Mouse (Mus musculus): ENCODE results near the gene Wdr18.

Gene Wdr18

DNA sequence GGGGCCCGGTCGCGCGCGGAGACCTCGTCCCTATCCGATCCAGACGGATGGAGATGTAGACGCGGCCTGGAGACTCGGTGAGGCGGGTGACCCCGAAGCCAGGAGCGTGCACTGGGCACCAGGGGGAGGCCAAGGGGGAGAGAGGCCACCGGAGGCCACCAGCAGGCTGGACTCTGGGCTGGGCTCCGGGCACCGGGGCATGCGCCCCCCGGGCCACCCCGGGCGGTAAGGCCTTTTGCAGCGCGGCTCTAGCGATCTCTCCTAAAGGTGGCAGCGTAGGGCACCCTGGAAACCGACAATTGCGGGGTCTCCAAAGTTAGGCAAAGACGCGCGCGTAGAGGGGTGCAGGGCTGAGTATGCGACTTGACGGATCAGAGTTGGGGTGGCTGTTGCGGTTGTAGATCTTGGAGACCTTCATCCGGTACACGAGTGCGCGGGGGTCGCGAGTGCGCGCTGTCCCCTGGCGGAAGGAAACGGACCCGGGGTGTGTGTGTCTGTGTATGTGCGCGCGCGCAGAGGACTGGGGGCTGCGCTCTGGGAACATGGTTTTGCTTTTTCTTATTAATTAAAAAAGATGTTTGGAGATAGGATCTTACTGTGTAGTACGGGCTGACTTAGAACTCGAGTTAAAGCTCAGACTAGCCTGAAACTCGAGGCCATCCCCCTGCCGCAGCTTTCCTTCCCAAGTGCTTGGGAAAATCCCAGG lies 32.5 kb upstream of the Wdr18 start:
- peak; percentile 62 to 81 for DNase-seq

DNA sequence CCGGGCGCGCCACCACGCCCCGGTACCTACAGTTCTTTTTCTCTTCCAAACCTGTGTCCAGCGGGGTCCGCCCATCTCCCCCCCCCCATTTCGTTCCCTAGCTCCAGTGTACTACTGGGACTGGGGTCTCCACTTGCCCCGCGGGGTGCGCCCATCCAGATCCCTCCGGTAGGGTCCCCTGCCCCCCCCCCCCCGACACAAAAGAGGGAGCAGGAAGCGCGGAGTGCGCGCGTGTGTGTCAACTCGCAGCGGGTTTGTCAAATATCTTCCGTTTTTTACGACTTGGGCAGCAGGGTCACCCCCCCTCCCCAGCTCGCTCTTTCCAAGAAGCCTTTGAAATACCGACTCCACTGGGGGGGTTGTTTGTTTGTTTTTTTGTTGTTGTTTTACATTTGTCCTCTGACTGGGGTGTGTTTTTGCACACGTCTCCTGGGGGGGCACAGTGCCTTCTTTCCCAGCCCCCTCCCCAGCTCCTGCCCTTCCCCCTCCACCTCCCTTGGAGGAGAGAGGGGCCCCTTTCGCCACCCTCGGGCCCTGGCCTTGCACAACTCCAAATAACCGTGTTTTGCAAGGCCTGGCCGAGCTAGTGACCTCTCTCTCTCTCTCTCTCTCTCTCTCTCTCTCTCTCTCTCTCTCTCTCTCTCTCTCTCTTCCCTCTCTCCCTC lies 31.8 kb upstream of the Wdr18 start:
- peak; percentile 47 to 72 for DNase-seq

DNA sequence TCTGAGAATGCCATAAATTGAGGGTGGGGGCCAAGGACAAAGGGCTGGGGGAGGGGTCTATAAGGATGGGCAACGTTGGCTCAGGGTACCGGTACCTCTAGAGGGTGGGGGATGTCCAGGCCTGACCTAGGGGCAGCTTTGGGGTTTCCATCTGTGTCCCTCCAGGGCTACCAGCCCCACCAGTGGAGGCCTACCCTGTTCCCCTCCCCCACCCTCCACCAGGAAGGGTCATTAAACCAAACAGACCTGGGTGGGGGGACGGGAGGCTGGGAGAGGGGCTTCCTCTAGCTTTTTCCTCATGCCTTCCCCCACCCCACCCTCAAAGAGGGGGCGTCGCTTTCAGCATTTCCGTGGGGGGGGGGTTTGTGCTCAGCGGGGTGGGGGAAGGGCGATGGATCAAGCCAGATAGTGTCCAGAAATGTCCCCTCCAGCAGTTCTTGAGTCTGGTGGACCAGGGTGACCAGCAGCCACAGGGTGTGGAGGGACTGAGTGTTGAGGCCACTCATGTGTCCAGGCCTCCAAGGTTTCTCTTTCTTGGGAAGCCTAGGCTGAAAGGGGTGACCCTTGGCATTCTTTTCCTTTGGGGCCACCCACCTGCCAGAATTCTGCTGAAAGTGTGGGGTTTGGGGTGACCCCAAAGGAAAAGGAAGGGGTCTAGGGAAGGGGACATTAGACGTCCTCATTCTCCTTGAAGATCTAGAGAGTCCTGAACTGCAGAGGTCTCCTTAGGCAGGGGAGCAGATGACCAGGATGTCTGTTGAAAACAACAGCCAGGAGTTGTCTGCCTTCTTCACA lies 30.8 kb upstream of the Wdr18 start:
- no peak for DNase-seq

DNA sequence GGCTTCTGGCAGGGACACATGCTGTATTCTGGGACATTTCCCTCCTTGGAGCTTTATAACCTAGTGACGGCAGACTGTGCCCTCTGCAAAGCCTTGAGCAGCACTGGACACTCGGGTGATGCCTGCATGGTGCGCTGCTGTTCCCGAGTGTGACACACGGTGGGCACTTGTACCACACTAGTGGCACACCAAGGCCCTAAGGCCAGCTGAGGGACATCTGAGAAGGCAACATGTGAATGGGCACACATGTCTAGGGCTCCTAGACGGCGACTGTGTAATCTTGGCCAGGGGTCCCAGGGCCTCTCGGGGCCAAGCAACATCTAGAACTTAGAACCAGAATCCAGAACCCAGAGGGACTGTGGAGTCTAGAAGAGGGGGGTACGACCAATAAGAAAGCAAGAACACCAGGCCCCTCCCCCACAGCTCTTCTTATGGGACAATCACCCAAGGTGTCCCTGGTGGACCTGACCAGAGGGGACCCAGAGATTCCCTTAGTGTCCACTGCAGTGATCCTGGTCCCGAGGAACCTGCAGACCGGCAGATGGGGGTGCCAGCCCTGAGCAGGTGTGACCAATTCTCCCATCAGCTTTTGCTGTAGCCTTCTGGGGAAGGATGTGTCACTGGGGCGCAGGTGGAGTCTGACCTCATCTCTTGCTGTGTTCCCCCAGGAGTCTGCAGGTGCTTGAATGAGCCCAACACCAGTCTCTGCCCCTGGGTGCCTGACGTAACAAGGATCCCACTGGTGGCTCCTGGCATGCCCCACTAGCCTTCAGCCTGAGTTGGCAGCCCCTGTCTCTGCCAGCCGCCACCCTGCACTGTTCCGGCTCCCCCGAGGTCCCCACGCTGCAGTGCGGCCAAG lies 29.8 kb upstream of the Wdr18 start:
- DNase-seq = no peak

DNA sequence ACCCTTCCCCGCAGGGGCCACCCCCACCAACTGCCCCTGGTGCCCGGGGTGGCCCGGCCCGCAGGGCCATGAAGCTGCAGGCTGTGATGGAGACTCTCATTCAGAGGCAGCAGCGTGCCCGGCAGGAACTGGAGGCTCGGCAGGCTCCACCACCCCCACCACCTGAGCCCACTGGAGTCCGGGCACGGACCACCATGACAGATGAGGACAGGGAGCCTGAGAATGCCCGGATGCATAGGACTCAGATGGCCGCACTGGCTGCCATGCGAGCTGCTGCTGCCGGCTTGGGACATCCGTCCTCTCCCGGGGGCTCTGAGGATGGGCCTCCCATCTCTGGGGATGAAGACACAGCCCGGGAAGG lies 29.1 kb upstream of the Wdr18 start:
- no peak for DNase-seq

DNA sequence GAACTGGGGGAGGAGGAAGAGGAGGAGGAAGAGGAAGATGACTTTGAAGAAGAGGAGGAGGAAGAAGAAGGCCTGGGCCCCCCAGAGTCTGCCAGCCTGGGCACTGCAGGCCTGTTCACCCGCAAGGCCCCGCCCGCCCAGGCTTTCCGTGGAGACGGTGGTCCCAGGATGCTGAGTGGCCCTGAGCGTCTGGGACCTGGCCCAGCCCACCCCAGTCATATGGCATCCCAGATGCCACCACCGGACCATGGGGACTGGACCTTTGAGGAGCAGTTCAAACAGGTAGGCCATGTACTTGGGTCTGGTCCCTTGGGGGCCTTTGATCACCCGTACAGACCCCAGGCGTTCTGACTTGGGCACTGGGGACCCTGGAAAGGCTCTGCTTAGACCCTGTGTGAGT lies 28.2 kb upstream of the Wdr18 start:
- DNase-seq = no peak

DNA sequence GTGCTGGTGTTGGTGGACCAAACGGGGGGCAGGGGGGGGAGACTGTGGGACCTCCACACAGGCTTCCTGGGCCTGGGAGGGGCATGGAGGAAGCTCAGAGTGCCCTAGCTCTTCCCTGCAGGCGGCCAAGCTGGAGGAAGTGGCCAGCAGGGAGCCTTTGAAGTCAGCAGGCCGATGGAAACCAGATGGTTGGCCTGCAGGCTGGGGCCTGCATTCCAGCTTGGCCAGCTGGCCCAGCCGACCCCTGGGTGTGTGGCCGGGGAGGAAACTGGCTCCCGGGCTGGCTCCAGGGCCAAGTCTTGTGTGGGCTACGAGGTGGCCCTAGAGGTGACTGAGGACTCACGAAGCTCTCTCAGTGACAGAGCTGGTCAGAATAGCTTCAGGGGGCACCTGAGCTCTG lies 27.2 kb upstream of the Wdr18 start:
- DNase-seq = peak; percentile 61 to 80

DNA sequence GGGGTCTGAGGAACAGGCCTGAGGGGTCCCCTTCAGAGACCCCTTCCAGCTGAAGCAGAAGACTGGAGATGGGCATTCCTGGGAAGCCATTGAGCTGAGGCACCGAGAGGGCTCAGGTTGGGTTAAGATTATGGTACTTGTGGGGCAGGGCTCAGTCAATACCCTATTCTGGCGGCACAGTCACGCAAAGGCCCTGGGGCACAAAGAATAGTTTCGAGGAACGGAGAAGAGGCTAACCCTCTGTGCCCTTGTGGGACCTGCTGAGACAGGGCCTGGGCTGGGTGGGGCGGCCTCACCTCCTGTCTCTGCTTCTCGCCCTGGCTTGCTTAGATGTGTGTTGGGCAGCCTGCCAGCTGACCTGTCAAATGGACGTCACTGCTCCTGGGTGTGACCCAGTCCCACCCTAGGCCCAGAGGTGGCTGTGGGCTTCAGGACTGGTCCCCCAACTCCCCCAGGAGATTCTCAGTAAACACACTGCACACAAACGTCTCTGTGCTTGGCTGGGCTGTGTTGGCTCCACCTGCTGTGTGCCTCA lies 26.7 kb upstream of the Wdr18 start:
- DNase-seq = peak; percentile 61 to 64

DNA sequence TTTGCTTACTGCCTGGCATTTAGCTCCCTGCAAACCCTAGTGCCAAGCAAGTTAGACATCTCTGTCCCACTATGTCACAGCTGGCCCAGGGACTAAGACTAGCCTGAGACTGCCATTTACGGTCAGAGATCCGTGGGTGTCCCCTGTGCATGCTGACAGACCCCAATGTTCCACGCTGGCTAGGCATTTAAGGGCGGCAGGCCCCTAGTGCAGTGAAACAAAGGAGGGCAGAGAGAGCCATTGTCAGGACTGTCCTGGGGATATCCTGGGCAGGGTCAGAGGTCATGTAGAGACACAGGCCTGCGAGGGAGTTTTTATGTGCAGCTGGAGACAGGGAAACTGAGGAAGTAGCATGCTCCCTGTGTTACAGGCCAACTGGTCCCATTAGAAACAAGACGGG lies 26.1 kb upstream of the Wdr18 start:
- no peak for DNase-seq

DNA sequence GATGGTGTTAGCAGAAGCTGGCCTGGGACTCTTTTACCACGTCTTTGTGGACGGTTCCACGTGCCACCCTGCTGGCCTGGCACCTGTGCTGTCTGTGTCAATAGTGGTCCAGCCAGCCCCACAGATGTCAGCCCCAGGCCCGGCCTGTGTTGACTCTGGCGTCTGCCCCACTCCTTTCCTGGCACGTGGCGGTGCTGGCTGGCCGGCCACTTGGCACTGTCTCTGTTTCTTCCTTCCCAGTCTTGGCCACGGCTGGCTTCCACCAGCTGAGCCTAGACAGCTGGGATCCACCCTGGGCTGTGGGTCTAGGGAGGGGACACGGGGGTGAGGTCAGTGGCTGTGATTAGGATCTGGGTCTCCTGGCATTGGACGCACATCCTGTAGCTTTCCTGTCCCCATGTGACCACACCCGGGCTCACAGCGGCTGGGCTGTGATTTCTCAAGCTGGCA lies 25.7 kb upstream of the Wdr18 start:
- peak; percentile 88 to 95 for DNase-seq

DNA sequence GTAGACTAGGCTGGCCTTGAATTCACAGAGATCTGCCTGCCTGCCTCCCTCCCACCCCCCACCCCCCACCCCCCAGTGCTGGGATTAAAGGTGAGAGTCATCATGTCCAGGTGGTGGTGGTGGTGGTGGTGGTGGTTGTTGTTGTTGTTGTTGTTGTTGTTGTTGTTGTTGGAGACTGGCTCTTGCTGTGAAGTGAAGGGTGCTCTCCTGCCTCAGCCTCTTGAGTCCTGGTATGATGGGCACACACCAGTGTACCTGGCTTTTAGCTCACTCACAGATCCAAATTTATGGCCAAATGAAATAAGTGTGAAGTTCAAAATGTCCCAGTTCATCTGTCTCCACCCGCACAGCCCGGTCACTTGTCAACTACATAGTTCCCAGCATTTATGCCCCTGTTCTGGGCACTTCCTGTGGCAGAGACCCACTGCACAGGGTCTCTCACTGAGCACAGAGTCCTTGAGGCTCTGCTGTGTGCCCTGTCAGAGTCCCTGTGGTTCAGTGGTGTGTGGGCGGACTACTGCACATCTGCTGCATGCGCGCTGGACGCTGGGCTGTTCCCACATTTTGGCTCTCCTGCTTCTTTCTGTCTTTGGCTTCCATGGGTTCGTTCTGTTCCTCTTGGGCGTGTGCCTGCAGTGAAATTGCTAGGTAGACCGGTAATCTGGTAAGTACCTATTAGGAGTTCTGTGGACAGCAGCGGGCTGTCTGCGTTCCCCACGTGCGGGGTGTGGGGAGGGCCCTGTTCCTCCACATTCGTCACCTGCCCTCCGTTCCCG lies 25.0 kb upstream of the Wdr18 start:
- no peak for DNase-seq

DNA sequence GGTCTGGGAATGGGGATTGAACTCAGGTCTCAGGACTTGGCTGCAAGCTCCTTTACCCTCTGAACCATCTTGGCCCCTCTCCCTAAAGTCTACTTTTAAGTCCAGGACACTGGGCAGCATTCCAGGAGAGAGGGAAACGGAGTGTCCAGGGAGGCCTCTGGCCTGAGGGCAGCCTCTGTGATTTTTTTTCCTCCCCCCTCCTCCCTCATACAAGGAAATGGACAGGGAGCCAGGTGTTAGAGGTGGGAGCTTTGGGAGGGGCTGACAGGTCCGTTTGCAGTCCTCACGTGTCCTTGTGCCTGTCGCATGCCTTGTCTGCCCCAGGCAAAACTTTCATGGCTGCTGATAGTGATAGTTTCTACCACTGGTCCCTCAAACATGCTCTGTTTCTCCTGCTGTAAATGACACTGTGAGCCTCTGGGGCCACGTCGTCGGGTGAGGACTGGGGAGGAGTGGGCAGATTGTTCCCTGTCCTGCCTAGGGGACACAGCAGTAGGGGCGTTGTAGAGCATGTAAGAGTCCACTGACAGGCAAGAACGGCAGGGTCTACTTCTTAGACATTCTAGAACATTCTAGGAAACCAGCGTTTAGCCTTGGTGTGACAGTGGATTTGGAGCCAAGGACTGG lies 23.6 kb upstream of the Wdr18 start:
- peak; percentile 89 to 91 for DNase-seq

DNA sequence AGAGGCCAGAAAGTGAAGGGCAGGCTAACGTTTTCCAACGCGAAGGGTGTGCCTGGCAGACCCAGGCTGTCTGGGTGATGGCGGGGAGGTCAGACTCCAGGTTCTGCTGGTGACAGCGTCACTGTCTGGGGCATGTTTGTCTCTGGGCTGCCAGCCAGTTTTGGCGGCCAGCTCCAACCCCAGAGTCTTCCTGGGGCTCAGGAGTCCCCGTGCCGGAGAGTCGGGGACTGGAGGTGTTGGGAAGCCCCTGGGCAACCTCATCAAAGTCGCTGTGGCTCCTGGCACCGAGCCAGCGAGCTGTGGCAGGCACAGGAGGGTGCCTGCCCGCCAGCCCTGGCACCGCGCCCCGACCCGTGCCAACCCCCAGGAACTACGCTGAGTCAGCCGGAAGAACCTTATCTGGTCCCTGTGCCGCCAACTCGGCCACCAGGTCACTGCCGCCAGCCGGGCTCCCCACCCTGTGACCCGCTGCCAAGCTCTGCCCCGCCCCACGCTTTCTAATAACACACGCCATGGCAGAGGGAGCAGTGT lies 23.0 kb upstream of the Wdr18 start:
- peak; percentile 82 to 92 for DNase-seq

DNA sequence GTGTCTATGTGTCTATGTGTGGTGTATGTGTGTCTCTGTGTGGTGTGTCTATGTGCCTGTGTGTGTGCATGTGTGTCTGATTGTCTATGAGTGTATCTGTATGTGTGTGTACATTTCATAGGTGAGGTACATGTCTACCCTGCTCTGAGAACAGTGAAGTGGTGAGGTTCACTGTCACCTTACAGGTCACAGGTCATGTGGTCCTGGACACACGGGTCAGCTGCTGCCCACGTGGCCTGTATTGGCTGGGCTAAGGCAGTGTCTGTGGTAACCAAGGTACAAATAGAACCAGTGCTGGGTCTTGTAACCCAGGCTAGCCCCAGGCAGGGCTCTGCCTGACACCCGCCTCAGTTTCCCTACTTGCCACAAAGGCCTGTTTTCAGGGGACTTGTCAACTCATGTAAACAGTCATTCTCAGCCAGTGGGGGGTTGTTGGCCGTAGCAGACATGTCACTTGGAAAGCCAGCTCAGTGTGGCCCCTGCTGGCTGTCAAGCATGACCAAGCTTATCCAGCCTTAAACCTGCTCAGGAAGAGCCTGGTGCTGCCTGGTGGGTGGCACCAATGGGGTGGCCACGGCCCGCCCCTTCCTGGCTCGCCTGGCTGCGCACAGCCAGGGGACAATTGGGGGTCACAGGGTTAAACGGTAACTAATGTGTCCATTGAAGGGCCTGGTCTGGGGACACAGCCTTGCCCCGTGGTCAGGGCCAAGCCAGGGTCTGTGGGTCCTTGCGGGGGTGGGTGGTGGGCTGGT lies 22.0 kb upstream of the Wdr18 start:
- DNase-seq = peak; percentile 68 to 89

DNA sequence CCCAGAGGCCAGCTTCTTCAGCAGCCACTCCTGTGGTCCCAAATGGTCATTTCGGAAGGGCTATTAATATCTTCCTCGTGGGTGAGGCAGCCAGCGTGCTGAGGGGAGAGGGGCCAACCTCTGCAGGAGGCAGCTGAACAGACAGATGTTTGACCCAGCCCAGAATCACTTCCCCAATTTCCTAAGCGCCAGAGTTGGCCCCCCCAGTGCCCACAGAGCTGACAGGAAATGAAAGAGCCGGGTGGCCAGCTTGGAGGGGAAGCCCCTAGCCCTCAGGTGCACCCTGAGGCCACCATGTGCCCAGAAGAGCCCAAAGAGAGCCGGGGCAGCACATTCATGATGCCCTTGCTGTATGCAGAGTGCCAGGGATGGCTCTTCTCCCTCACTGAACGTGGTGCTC lies 19.2 kb upstream of the Wdr18 start:
- DNase-seq = no peak

DNA sequence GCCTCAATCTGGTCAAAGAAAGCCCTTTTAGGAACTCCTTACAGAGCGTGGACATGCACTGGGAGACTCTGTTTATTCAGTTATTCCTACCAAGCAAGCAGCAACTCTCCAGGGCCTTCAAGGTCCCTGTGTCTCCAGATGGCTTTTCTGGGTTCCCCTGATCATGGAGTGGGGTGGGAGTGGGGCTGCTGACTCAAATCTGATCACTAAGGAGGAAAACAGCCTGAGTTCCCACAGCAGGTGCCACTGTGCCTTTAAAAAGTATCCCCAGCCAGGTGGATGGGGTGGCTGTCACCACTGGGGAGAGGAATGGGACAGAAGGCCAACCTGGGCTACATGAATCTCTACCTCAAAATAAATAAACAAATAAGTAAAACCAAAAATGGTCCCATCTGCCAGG lies 17.0 kb upstream of the Wdr18 start:
- DNase-seq = no peak

DNA sequence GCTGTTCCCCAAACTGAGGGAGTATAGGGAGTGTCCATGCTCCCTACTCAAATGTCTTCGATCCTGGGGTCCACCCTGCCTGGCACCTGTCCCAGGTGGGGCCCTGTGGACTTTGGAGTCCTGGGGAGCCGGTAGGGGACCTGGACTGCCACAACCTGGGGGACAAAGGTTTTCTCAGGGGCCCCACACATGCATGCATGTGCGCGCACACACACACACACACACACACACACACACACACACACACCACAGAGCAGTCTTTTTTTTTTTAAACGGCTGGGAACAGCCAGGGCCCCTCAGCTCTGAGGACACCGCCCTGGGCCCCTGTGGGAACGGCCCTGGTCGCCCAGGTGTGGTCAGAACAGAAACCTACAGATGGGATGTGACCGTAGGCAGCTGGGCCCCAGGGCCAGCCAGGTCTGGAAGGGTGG lies 16.5 kb upstream of the Wdr18 start:
- no peak for DNase-seq

DNA sequence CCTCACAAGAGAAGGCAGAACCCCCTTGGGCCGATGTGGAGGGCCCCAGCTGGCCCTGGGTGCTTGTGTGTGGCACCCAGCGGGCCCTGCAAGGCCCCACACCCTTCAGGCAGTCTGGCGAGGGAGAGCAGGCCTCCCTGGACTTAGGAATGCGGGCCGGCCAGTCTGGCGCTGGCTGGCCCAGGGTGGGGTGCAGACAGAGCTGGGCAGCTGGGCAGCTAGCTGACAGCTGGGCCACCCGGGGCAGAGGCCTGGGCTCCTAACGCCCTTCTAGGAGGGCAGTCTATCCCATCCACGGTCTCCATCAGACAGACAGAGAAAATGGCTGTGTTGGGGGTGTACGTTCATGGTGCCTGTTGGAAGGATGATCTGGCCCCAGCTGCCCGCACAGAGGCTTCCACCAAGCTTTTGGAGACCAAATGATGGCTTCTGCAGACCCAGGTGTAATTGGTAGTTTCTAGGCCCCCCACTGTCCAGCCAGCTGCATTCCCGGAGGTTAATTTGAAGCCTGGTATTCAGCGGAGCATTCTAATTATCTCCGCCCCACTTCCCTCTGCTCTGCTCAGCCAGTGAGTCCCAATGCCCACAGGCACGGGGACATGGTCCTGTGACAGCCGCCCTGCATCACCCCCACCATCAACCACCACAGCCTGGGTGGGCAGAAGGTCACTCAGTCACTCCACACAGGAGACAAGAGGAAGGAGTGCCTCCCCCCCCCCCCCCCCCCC lies 14.3 kb upstream of the Wdr18 start:
- DNase-seq = peak; percentile 64 to 91

DNA sequence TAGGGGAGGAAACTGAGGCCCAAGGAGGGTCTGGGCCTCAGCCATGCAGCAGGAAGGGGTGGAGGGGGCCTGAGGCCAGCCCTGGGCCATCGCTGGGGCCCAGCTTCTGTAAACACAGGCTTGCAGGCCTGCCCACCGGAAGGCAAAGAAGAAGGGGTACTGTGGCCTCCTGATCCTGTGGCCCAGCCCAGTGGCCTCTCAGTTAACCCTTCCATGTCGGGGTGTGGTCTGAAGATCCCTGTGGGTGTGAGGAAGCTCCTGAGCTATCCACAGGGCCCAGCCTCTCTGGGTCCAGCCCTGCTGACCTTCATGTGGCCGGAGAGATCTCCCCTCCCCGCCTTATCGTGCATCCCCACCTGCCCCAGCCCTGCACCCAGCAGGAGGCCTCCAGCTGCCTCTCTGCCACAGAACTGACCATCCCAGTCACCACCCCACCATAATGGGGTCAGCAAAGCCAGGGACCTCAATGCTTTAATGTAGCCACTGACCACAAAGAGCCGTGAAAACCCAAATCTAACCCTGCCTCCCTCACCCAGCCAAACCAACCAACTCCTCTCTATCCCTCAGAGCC lies 13.1 kb upstream of the Wdr18 start:
- no peak for DNase-seq

All from kidney, postnatal 25 days (tissue).